Comparison of ENCODE assay signal across 10 mouse cellular contexts in the genomic region with DNA sequence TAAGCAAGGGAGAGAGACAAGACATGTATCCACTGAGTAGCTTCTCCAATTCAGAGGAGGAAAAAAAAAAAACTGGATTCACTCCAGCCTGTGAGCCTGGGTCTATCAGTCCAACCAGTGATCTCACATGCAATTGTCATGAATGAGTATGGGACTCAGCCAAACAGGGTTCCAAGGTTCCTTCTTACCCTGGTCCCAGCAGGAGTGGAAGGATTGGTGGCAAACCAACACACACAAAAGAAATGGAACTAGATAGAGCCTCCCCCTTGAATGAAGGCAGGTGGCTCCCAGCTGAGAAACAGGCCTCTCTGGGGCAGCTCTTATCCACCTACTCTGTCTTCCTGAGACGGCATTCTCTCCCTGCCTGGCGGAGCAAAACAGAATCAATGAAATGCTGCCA. TPM values are rescaled to one million over a fixed set of nuclear protein-coding genes. Genes with fewer than 3 reads are reported as not detected.
A peak's percentile ranks its signal among the peaks of the same experiment; 100 is the strongest.
DNase-seq lines count a peak whose midpoint lies in the region; ATAC-seq lines count a peak whose summit lies in the region.
"Had no signal": no experiment of that assay in that cellular context is flagged by ENCODE, and none has a peak within 500 bp of the region (broad histone marks: within the 10 kb centered on the region; RNA-seq: fewer than 3 reads in every experiment).

No protein-coding gene starts in this region.

- WGBS in heart, embryonic 10.5 days = 14% methylated on average over 2 of the region's 2 CpGs
- 18% methylated on average over 2 of the region's 2 CpGs for WGBS in forebrain, embryonic 15.5 days
- 47% methylated on average over 2 of the region's 2 CpGs for WGBS in limb, embryonic 15.5 days

- no peak for ATAC-seq in forebrain, embryonic 15.5 days (replicated peaks)
- no peak for ATAC-seq in limb, embryonic 15.5 days (ENCODE audit: insufficient number of reproducible peaks, low FRiP score, low TSS enrichment, low read depth)

- no peaks in the 10 kb centered on the region for H3K27me3 ChIP-seq in heart, embryonic 10.5 days (ENCODE audit: insufficient read depth, poor library complexity, severe bottlenecking)
- H3K27me3 ChIP-seq in forebrain, embryonic 15.5 days = no peaks in the 10 kb centered on the region
- no peaks in the 10 kb centered on the region for H3K27me3 ChIP-seq in limb, embryonic 15.5 days
- H3K27me3 ChIP-seq: liver, embryonic 15.5 days had no signal

- peak overlapping the region; percentile 96 for H3K27ac ChIP-seq in heart, embryonic 10.5 days
- peak overlapping the region; percentile 73 for H3K27ac ChIP-seq in forebrain, embryonic 15.5 days (replicated peaks)
- H3K27ac ChIP-seq in limb, embryonic 15.5 days = peak overlapping the region; percentile 74
- H3K27ac ChIP-seq: liver, embryonic 15.5 days had no signal

- H3K36me3 ChIP-seq in heart, embryonic 10.5 days = no peaks in the 10 kb centered on the region; the same call in 1 of the 2 replicates
- no peaks in the 10 kb centered on the region for H3K36me3 ChIP-seq in forebrain, embryonic 15.5 days
- no peaks in the 10 kb centered on the region for H3K36me3 ChIP-seq in limb, embryonic 15.5 days
- H3K36me3 ChIP-seq: liver, embryonic 15.5 days had no signal

- H3K4me1 ChIP-seq in heart, embryonic 10.5 days = peaks cover 89% of the 10 kb centered on the region
- H3K4me1 ChIP-seq in forebrain, embryonic 15.5 days = peaks cover 62% of the 10 kb centered on the region
- peaks cover 82% of the 10 kb centered on the region for H3K4me1 ChIP-seq in limb, embryonic 15.5 days
- H3K4me1 ChIP-seq: liver, embryonic 15.5 days had no signal

- no peak for DNase-seq in heart, embryonic 10.5 days (ENCODE audit: low spot score)
- DNase-seq in heart, adult 18-20 months = no peak
- DNase-seq in NIH3T3 (ENCODE audit: low read depth) = peak; percentile 40
- DNase-seq in cerebellum, postnatal 36 days = no peak
- no peak for DNase-seq in right cerebral cortex, postnatal 14 days
- DNase-seq in kidney, adult 11 months = no peak
- DNase-seq: kidney, adult 9 months had no signal

- no peak overlapping the region for H3K4me2 ChIP-seq in forebrain, embryonic 15.5 days (replicated peaks)
- no peak overlapping the region for H3K4me2 ChIP-seq in limb, embryonic 15.5 days
- H3K4me2 ChIP-seq: liver, embryonic 15.5 days had no signal

- H3K4me3 ChIP-seq in heart, embryonic 10.5 days = no peak overlapping the region
- no peak overlapping the region for H3K4me3 ChIP-seq in forebrain, embryonic 15.5 days
- no peak overlapping the region for H3K4me3 ChIP-seq in limb, embryonic 15.5 days
- H3K4me3 ChIP-seq: liver, embryonic 15.5 days had no signal

- no peak overlapping the region for H3K9ac ChIP-seq in forebrain, embryonic 15.5 days (replicated peaks)
- no peak overlapping the region for H3K9ac ChIP-seq in limb, embryonic 15.5 days
- H3K9ac ChIP-seq: liver, embryonic 15.5 days had no signal

- no peaks in the 10 kb centered on the region for H3K9me3 ChIP-seq in heart, embryonic 10.5 days
- H3K9me3 ChIP-seq in forebrain, embryonic 15.5 days = no peaks in the 10 kb centered on the region
- no peaks in the 10 kb centered on the region for H3K9me3 ChIP-seq in limb, embryonic 15.5 days
- H3K9me3 ChIP-seq: liver, embryonic 15.5 days had no signal

RNA-seq across cellular contexts. Expression of a gene that starts 21.5 kb away (rescaled TPM):
- 17.9 and 27.9 TPM in 2 replicates for polyA plus RNA-seq in heart, embryonic 10.5 days (2016; fragmentation: Nextera tagmentation; extraction: Ambion mirVana)
- total RNA-seq in heart, adult 18-20 months (2021) = 1 to 10 TPM; 5.4 to 6.3 TPM
- polyA plus RNA-seq in forebrain, embryonic 15.5 days (2015; fragmentation: Nextera tagmentation; extraction: Ambion mirVana) = 5.0 and 5.7 TPM in 2 replicates
- polyA plus RNA-seq in limb, embryonic 15.5 days (2015; fragmentation: Nextera tagmentation; extraction: Ambion mirVana) = 17.9 and 19.5 TPM in 2 replicates
